Mouse (Mus musculus) CH12.LX (cell line): ENCODE measurements around the gene Acss2. TPM values are rescaled to one million over a fixed set of nuclear protein-coding genes. Genes with fewer than 3 reads are reported as not detected.

ENCODE experiments used
- DNase-seq: peaks from one replicate; pipeline ENCODE4 v3.0.0-alpha.2; 2013; ENCODE audit errors: extremely low read depth
- H3K27ac ChIP-seq: 2 replicates; pipeline ENCODE4 v1.5.1; 2012; ENCODE audit warnings: low read depth, mild to moderate bottlenecking, control low read depth, moderate library complexity; ENCODE audit not compliant: insufficient read depth
- H3K27me3 ChIP-seq: replicated peaks from 2 replicates; pipeline ENCODE3; 2012; ENCODE audit warnings: inconsistent platforms
- H3K36me3 ChIP-seq, 2 experiments: replicated peaks in 1 of 2; 2 replicates each; pipeline versions ENCODE3 to v1.6.1; 2012; ENCODE audit warnings: inconsistent platforms in 1 of 2, low read length in 1 of 2, mild to moderate bottlenecking in 1 of 2, mixed read lengths in 1 of 2, moderate library complexity in 1 of 2; ENCODE audit not compliant: control insufficient read depth in 1 of 2, insufficient read depth in 1 of 2
- H3K4me1 ChIP-seq, 2 experiments: 2 replicates each; pipeline ENCODE4 v1.6.1; 2012; ENCODE audit warnings: inconsistent platforms in 1 of 2, moderate library complexity in 1 of 2; ENCODE audit not compliant: insufficient read depth in 2 of 2, control insufficient read depth in 1 of 2
- H3K4me2 ChIP-seq: 2 replicates; pipeline ENCODE4 v1.6.1; 2012; ENCODE audit warnings: low read depth, mild to moderate bottlenecking, control low read depth; ENCODE audit not compliant: poor library complexity, insufficient read depth, severe bottlenecking
- H3K4me3 ChIP-seq, 3 experiments: fragments of 150-350 bp in 1 of 3; sonication (generic) in 1 of 3; replicated peaks in 1 of 3; 2 replicates each; pipeline versions ENCODE3 to v1.5.1; 2011 to 2012; ENCODE audit warnings: low read depth in 2 of 3, low read length in 2 of 3, mild to moderate bottlenecking in 2 of 3, moderate library complexity in 2 of 3, control low read depth in 1 of 3, improper control_type of control experiment in 1 of 3, inconsistent platforms in 1 of 3, mixed read lengths in 1 of 3; ENCODE audit not compliant: poor library complexity in 1 of 3
- H3K79me2 ChIP-seq: replicated peaks from 2 replicates; pipeline ENCODE4 v1.6.1; 2012; ENCODE audit warnings: mild to moderate bottlenecking, moderate library complexity; ENCODE audit not compliant: control insufficient read depth, poor library complexity, insufficient read depth, severe bottlenecking; ENCODE audit errors: extremely low read depth
- H3K9ac ChIP-seq: 2 replicates; pipeline ENCODE4 v1.6.1; 2012; ENCODE audit warnings: low read depth, mild to moderate bottlenecking, control low read depth, moderate library complexity; ENCODE audit not compliant: insufficient read depth
- H3K9me3 ChIP-seq: replicated peaks from 2 replicates; pipeline ENCODE3; 2012; ENCODE audit warnings: low read length, inconsistent platforms, mixed read lengths
- CHD2 ChIP-seq: IDR thresholded peaks from 2 replicates; pipeline ENCODE4 v1.6.1; 2011; ENCODE audit warnings: low read length, improper control_type of control experiment
- E2F4 ChIP-seq: IDR thresholded peaks from 2 replicates; pipeline ENCODE4 v1.6.1; 2011; ENCODE audit warnings: low read depth, low read length, improper control_type of control experiment; ENCODE audit not compliant: insufficient replicate concordance
- ETS1 ChIP-seq: conservative IDR thresholded peaks from 2 replicates; pipeline ENCODE4 v1.6.1; 2012; ENCODE audit warnings: low read depth, mild to moderate bottlenecking, inconsistent platforms, low read length, improper control_type of control experiment, moderate library complexity
- MEF2A ChIP-seq: IDR thresholded peaks from 2 replicates; pipeline ENCODE4 v1.6.1; 2014; ENCODE audit warnings: low read depth, mild to moderate bottlenecking, inconsistent platforms, low read length, improper control_type of control experiment, borderline replicate concordance
- TCF12 ChIP-seq: IDR thresholded peaks from 2 replicates; pipeline ENCODE4 v1.6.1; 2014; ENCODE audit warnings: low read depth, mild to moderate bottlenecking, inconsistent platforms, low read length, improper control_type of control experiment
- USF1 ChIP-seq: IDR thresholded peaks from 2 replicates; pipeline ENCODE4 v1.6.1; 2014; ENCODE audit warnings: low read depth, mild to moderate bottlenecking, inconsistent platforms, low read length, improper control_type of control experiment
- USF2 ChIP-seq: conservative IDR thresholded peaks from 2 replicates; pipeline ENCODE4 v1.6.1; 2011; ENCODE audit warnings: low read depth, low read length, improper control_type of control experiment
- dilution Hi-C: fragments of 300-500 bp; cut with MboI; formaldehyde crosslinking; loops from 2 replicates; pipeline ENCODE4 v1.14.3; 2020; ENCODE audit warnings: low sequenced_read_pairs; ENCODE audit not compliant: extremely low pct_unique_long_range_greater_than_20kb, extremely low pct_ligation_motif_present
- in situ Hi-C: fragments of 300-500 bp; cut with MboI; formaldehyde crosslinking; loops from 3 replicates; pipeline ENCODE4 v1.14.3; 2019; ENCODE audit warnings: low sequenced_read_pairs, low pct_ligation_motif_present, low pct_unique_long_range_greater_than_20kb, mixed read lengths
- polyA plus RNA-seq: library from polyadenylated mRNA; unstranded; fragments of >175 nt; gene quantifications from 2 replicates; pipeline ENCODE4 v1.2.1, GENCODE M21; 2012; ENCODE audit warnings: low read depth; ENCODE audit not compliant: insufficient read length
- total RNA-seq, 2 experiments: library from RNA; depleted of rRNA; stranded (reverse); fragments of 300-350 nt in 1 of 2; fragments of >200 nt in 1 of 2; gene quantifications; 2 replicates each; pipeline ENCODE4 v1.2.3; 2012 to 2014

Gene Acss2
- total and polyA plus RNA-seq, 3 experiments: 3.4 to 11.0 (median 10.0) TPM

DNA sequence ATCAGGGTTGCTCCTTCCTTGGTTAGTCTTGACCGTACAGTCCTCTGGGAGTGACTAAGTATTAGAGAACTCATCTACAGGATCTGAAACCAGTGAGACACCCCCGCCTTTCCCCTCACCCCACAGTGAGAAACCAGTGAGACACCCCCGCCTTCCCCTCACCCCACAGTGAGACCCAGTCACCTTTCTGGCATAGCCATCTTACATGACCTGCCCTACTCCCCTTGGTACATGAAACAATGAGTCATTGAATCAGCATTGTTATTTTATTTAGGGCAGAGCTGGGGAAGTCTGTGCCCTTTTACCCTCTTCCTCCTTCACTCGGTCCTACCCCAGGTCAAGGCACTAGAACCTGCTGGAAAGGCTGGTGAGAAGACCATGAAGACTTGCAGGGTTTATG, 45.2 kb downstream of the Acss2 start:
- no peak overlapping the region for H3K4me3 ChIP-seq
- peak; percentile 12 for DNase-seq
- H3K27me3 ChIP-seq: no peaks in the 10 kb centered on the region
- dilution Hi-C loops: no loop called here
- no peaks in the 10 kb centered on the region for H3K9me3 ChIP-seq
- H3K36me3 ChIP-seq: peaks cover 3 to 45% of the 10 kb centered on the region in 2 experiments
- TF ChIP-seq ETS1 (no peak), USF2 (no peak), MEF2A (no peak), CHD2 (0 out of 2 replicates have a peak, but pooled peaks have one; percentile 24)
- H3K9ac ChIP-seq: no peak overlapping the region
- H3K79me2 ChIP-seq: no peaks in the 10 kb centered on the region
- no peak overlapping the region for H3K27ac ChIP-seq
- H3K4me1 ChIP-seq: peaks cover 0 to 13% of the 10 kb centered on the region in 2 experiments; a peak in 1 of 4 replicates
- in situ Hi-C loops: no loop called here
- no peak overlapping the region for H3K4me2 ChIP-seq

DNA sequence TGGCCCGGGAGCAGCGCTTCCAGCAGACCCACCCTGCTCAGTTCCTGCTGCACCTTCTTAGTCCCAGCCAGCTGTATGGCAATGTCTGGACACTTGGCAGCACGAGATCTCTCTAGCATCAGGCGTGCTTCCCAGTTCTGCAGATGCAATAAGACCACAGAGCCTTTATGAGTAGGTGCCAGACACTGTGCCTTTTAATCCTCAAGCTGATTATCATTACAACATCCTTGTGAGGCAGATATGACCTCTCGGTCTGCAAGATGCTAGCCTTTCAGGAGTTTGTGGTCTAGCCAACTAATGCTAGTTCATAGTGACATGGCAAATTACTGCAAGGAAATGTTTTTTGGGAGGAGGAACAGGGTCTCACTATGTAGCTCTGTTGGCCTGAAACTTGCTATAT, 50.0 kb downstream of the Acss2 start:
- TF ChIP-seq USF1: no peak
- TF ChIP-seq TCF12: no peak
- TF ChIP-seq E2F4: no peak
- no peaks in the 10 kb centered on the region for H3K9me3 ChIP-seq
- no peak overlapping the region for H3K27ac ChIP-seq
- DNase-seq: no peak
- no peak overlapping the region for H3K4me3 ChIP-seq
- H3K79me2 ChIP-seq: no peaks in the 10 kb centered on the region
- dilution Hi-C loops (no loop called here), in situ Hi-C loops (no loop called here)
- no peak overlapping the region for H3K9ac ChIP-seq
- no peaks in the 10 kb centered on the region for H3K27me3 ChIP-seq
- peaks cover 3 to 58% of the 10 kb centered on the region in 2 experiments for H3K36me3 ChIP-seq
- no peak overlapping the region for H3K4me2 ChIP-seq
- peaks cover 0 to 9% of the 10 kb centered on the region in 2 experiments; a peak in 1 of 4 replicates for H3K4me1 ChIP-seq

DNA sequence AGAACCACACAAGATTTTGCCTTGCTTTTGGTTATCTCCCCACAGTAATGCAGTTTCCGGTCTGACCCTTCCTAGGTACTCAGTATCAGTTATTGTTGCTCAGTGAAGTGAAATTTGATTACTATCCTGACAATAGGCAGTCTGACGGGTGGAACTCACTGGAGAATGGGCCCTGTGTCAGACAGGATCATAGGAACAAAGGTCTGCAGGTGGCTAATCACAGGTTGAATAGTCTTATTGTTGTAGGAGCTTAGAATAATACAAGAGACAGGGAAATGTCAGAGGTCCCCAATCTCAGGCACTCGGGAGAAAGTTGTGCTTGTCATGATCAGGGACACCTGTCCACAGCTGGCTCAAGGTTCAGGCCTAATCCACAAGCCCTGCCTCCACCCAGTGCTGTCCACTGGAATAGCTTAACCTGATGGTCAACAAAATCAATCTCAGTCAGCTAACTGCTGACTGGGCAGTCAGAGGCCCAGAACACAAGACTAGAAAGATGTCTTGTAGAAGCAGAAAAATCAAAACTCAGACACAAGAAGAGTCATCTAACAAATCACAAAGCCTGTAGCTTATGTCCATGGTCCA, 51.6 kb downstream of the Acss2 start:
- peaks cover 0 to 55% of the 10 kb centered on the region in 2 experiments for H3K36me3 ChIP-seq
- dilution Hi-C loops: no loop called here
- no peak for DNase-seq
- H3K27me3 ChIP-seq: no peaks in the 10 kb centered on the region
- no peak for TF ChIP-seq TCF12
- TF ChIP-seq, all 38 proteins: peak for 0
- Histone ChIP-seq H3K9me3 (no peaks in the 10 kb centered on the region), H3K9ac (no peak overlapping the region), H3K4me3 (no peak overlapping the region), H3K4me1 (no peaks in the 10 kb centered on the region), H3K27ac (no peak overlapping the region), H3K4me2 (no peak overlapping the region), H3K79me2 (no peaks in the 10 kb centered on the region)
- in situ Hi-C loops: no loop called here
